Comparison of ENCODE assay signal across 20 mouse cellular contexts in the genomic region with DNA sequence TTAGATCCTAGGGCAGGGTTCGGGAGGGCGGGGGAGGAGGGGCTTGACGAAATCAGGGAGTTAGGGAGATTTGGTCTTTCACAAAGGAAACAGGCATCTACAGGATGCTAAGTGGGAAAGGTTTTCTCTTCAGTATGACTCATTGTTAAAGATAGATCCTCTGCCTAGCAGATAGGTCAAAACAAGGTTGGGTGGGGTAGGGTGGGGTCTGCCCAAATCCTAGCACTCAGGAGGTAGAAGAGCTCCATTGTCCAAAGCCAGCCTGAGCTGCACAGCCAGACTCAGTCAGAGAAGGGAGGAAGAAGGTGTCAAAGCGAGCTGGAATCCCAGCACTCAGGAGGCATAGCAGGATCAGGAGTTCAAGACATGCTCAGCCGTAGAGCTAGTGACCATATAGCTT. TPM values are rescaled to one million over a fixed set of nuclear protein-coding genes. Genes with fewer than 3 reads are reported as not detected.
DNase-seq lines count a peak whose midpoint lies in the region; ATAC-seq and TF ChIP-seq lines count a peak whose summit lies in the region.
"Had no signal": no experiment of that assay in that cellular context is flagged by ENCODE, and none has a peak within 500 bp of the region (broad histone marks: within the 10 kb centered on the region; RNA-seq: fewer than 3 reads in every experiment).

No protein-coding gene starts in this region.

- 0 out of 2 replicates have a peak, but pooled peaks cover 4% of the 10 kb centered on the region for H3K27me3 ChIP-seq in heart, embryonic 10.5 days (ENCODE audit: insufficient read depth, poor library complexity, severe bottlenecking)
- H3K27me3 ChIP-seq in heart, embryonic 12.5 days (replicated peaks): no peaks in the 10 kb centered on the region
- no peaks in the 10 kb centered on the region for H3K27me3 ChIP-seq in lung, postnatal 0 days (replicated peaks; ENCODE audit: insufficient read depth, low read length)
- H3K27me3 ChIP-seq in heart, embryonic 16.5 days (ENCODE audit: control insufficient read depth, insufficient read depth, low read length): no peaks in the 10 kb centered on the region
- H3K27me3 ChIP-seq: hindbrain, embryonic 12.5 days; limb, embryonic 12.5 days; Patski had no signal

- H3K4me3 ChIP-seq in heart, embryonic 10.5 days: peak overlapping the region; percentile 82; the same call in 1 of the 2 replicates
- H3K4me3 ChIP-seq in heart, embryonic 12.5 days: no peak overlapping the region
- no peak overlapping the region for H3K4me3 ChIP-seq in lung, postnatal 0 days (ENCODE audit: low read depth, low read length)
- H3K4me3 ChIP-seq in heart, embryonic 16.5 days (ENCODE audit: low read length): no peak overlapping the region

- 39% methylated on average over 5 of the region's 5 CpGs for WGBS in heart, embryonic 10.5 days
- WGBS in heart, embryonic 12.5 days: 45% methylated on average over 5 of the region's 5 CpGs
- 60% methylated on average over 5 of the region's 5 CpGs for WGBS in lung, postnatal 0 days
- 50% methylated on average over 5 of the region's 5 CpGs for WGBS in heart, embryonic 16.5 days

- H3K27ac ChIP-seq in heart, embryonic 10.5 days: no peak overlapping the region
- H3K27ac ChIP-seq in heart, embryonic 12.5 days (ENCODE audit: poor library complexity, severe bottlenecking): no peak overlapping the region
- H3K27ac ChIP-seq in lung, postnatal 0 days (ENCODE audit: low read length): peak overlapping the region; percentile 68
- H3K27ac ChIP-seq in heart, embryonic 16.5 days (ENCODE audit: low read length): peak overlapping the region; percentile 61
- H3K27ac ChIP-seq: hindbrain, embryonic 12.5 days had no signal

- ATAC-seq in heart, embryonic 12.5 days (ENCODE audit: insufficient number of reproducible peaks, low FRiP score): no peak
- no peak for ATAC-seq in lung, postnatal 0 days
- ATAC-seq in heart, embryonic 16.5 days (replicated peaks; ENCODE audit: extremely low read depth, insufficient read depth, low FRiP score): no peak
- ATAC-seq: forebrain, embryonic 16.5 days; Patski had no signal

- no peak for DNase-seq in heart, embryonic 10.5 days (ENCODE audit: low spot score)
- peak; percentile 15 for DNase-seq in lung, postnatal 0 days (ENCODE audit: low spot score)
- DNase-seq in lung, postnatal 4 days: no peak
- no peak for DNase-seq in Muller cell, postnatal 12 days (ENCODE audit: inconsistent ontology term)
- DNase-seq in MN1 (ENCODE audit: low spot score): no peak
- no peak for DNase-seq in gastrocnemius, adult 18-20 months (ENCODE audit: low spot score)
- DNase-seq: B cell, adult 2 months had no signal

- no peak for TF ChIP-seq CTCF in lung, postnatal 0 days (IDR thresholded peaks at IDR 0.05)

- H3K9ac ChIP-seq in heart, embryonic 12.5 days: no peak overlapping the region
- no peak overlapping the region for H3K9ac ChIP-seq in lung, postnatal 0 days (replicated peaks; ENCODE audit: low read depth)
- H3K9ac ChIP-seq in heart, embryonic 16.5 days (ENCODE audit: low read length): no peak overlapping the region

- no peak for TF ChIP-seq EP300 in lung, postnatal 0 days (IDR thresholded peaks at IDR 0.05)

- no peaks in the 10 kb centered on the region for H3K36me3 ChIP-seq in heart, embryonic 10.5 days
- peaks cover 4% of the 10 kb centered on the region; the same call in 1 of the 2 replicates for H3K36me3 ChIP-seq in heart, embryonic 12.5 days
- H3K36me3 ChIP-seq in lung, postnatal 0 days (ENCODE audit: insufficient read depth, low read length): no peaks in the 10 kb centered on the region
- no peaks in the 10 kb centered on the region for H3K36me3 ChIP-seq in heart, embryonic 16.5 days (ENCODE audit: control insufficient read depth, insufficient read depth)
- H3K36me3 ChIP-seq: hindbrain, embryonic 12.5 days; limb, embryonic 12.5 days had no signal

- peaks cover 58% of the 10 kb centered on the region for H3K4me1 ChIP-seq in heart, embryonic 10.5 days
- peaks cover 54% of the 10 kb centered on the region for H3K4me1 ChIP-seq in heart, embryonic 12.5 days (replicated peaks)
- H3K4me1 ChIP-seq in lung, postnatal 0 days (ENCODE audit: insufficient read depth, low read depth, low read length): peaks cover 12% of the 10 kb centered on the region; the same call in 1 of the 2 replicates
- peaks cover 62% of the 10 kb centered on the region for H3K4me1 ChIP-seq in heart, embryonic 16.5 days (ENCODE audit: control insufficient read depth, insufficient read depth, low read length)

- no peak overlapping the region for H3K4me2 ChIP-seq in heart, embryonic 12.5 days
- H3K4me2 ChIP-seq in lung, postnatal 0 days (replicated peaks; ENCODE audit: low read depth, low read length): no peak overlapping the region
- H3K4me2 ChIP-seq in heart, embryonic 16.5 days (ENCODE audit: low read depth, low read length): no peak overlapping the region

- no peaks in the 10 kb centered on the region for H3K9me3 ChIP-seq in heart, embryonic 10.5 days
- no peaks in the 10 kb centered on the region for H3K9me3 ChIP-seq in heart, embryonic 12.5 days (replicated peaks)
- H3K9me3 ChIP-seq in lung, postnatal 0 days (ENCODE audit: low read length): no peaks in the 10 kb centered on the region
- no peaks in the 10 kb centered on the region for H3K9me3 ChIP-seq in heart, embryonic 16.5 days (replicated peaks; ENCODE audit: control insufficient read depth, low read length)
- H3K9me3 ChIP-seq: hindbrain, embryonic 12.5 days; limb, embryonic 12.5 days had no signal

RNA-seq across cellular contexts. Expression of gene Plod1, which starts 0.9 kb away (rescaled TPM):
- polyA plus RNA-seq in heart, embryonic 10.5 days (2016; fragmentation: Nextera tagmentation; extraction: Ambion mirVana): 40.8 and 44.9 TPM in 2 replicates
- 46.9 and 49.6 TPM in 2 replicates for polyA plus RNA-seq in heart, embryonic 12.5 days (2016; fragmentation: Nextera tagmentation; extraction: Ambion mirVana)
- 40.8 and 43.2 TPM in 2 replicates for polyA plus RNA-seq in lung, postnatal 0 days (2015; fragmentation: Nextera tagmentation; extraction: Ambion mirVana)
- polyA plus RNA-seq in heart, embryonic 16.5 days (2015; fragmentation: Nextera tagmentation; extraction: Ambion mirVana): 58.5 and 62.7 TPM in 2 replicates
- 10 to 100 TPM; 16.0 to 17.2 TPM for total RNA-seq in gastrocnemius, adult 18-20 months (2021)

RNA-seq across cellular contexts. Expression of gene 2510039O18Rik, which starts 3.2 kb away (rescaled TPM):
- 13.6 and 18.5 TPM in 2 replicates for polyA plus RNA-seq in heart, embryonic 10.5 days (2016; fragmentation: Nextera tagmentation; extraction: Ambion mirVana)
- 24.6 and 24.9 TPM in 2 replicates for polyA plus RNA-seq in heart, embryonic 12.5 days (2016; fragmentation: Nextera tagmentation; extraction: Ambion mirVana)
- 16.4 and 16.5 TPM in 2 replicates for polyA plus RNA-seq in lung, postnatal 0 days (2015; fragmentation: Nextera tagmentation; extraction: Ambion mirVana)
- 12.1 and 14.2 TPM in 2 replicates for polyA plus RNA-seq in heart, embryonic 16.5 days (2015; fragmentation: Nextera tagmentation; extraction: Ambion mirVana)
- 10 to 100 TPM; 19.2 to 19.8 TPM for total RNA-seq in gastrocnemius, adult 18-20 months (2021)

RNA-seq across cellular contexts. Expression of gene Mfn2, which starts 33.0 kb away (rescaled TPM):
- 65.7 and 126 TPM in 2 replicates for polyA plus RNA-seq in heart, embryonic 10.5 days (2016; fragmentation: Nextera tagmentation; extraction: Ambion mirVana)
- 121 and 123 TPM in 2 replicates for polyA plus RNA-seq in heart, embryonic 12.5 days (2016; fragmentation: Nextera tagmentation; extraction: Ambion mirVana)
- 19.7 and 22.5 TPM in 2 replicates for polyA plus RNA-seq in lung, postnatal 0 days (2015; fragmentation: Nextera tagmentation; extraction: Ambion mirVana)
- polyA plus RNA-seq in heart, embryonic 16.5 days (2015; fragmentation: Nextera tagmentation; extraction: Ambion mirVana): 164 and 184 TPM in 2 replicates
- 100 to 1,000 TPM; 403 to 443 TPM for total RNA-seq in gastrocnemius, adult 18-20 months (2021)

RNA-seq across cellular contexts. Expression of gene Nppb, which starts 48.1 kb away (rescaled TPM):
- 124 and 308 TPM in 2 replicates for polyA plus RNA-seq in heart, embryonic 10.5 days (2016; fragmentation: Nextera tagmentation; extraction: Ambion mirVana)
- polyA plus RNA-seq in heart, embryonic 12.5 days (2016; fragmentation: Nextera tagmentation; extraction: Ambion mirVana): 276 and 282 TPM in 2 replicates
- not detected in 2 replicates for polyA plus RNA-seq in lung, postnatal 0 days (2015; fragmentation: Nextera tagmentation; extraction: Ambion mirVana)
- polyA plus RNA-seq in heart, embryonic 16.5 days (2015; fragmentation: Nextera tagmentation; extraction: Ambion mirVana): 159 and 197 TPM in 2 replicates
- total RNA-seq in gastrocnemius, adult 18-20 months (2021): not detected
- total RNA-seq: common myeloid progenitor, adult 5-6 weeks; gastrocnemius, postnatal 36 days; layer of hippocampus, postnatal 10 days; megakaryocyte progenitor cell, adult 5-6 weeks; monocyte, adult 5-6 weeks; neutrophil, adult 5-6 weeks had no signal
- polyA plus RNA-seq: adrenal gland, adult 2 months; forebrain, embryonic 16.5 days; limb, embryonic 12.5 days had no signal

Comparison
In these comparisons a context has a peak if more than half of its experiments do, and no peak if none do; other contexts are left out.
1. H3K27ac ChIP-seq: peak in lung, postnatal 0 days (single experiment) and heart, embryonic 16.5 days (single experiment); none in heart, embryonic 10.5 days (single experiment) and heart, embryonic 12.5 days (single experiment).